Comparison of ENCODE assay signal across 13 mouse cellular contexts in genomic region chr4:101438271-101438670, GRCm38 (mm10). TPM values are rescaled to one million over a fixed set of nuclear protein-coding genes. Genes with fewer than 3 reads are reported as not detected.
DNase-seq lines count a peak whose midpoint lies in the region; ATAC-seq and TF ChIP-seq lines count a peak whose summit lies in the region.
"Had no signal": no experiment of that assay in that cellular context is flagged by ENCODE, and none has a peak within 500 bp of the region (broad histone marks: within the 10 kb centered on the region; RNA-seq: fewer than 3 reads in every experiment).

No protein-coding gene starts in this region.

- H3K27ac ChIP-seq in left cerebral cortex, adult 2 months, result peak overlapping the region; percentile 4; the same call in 1 of the 2 replicates
- peak overlapping the region; percentile 78 to 94 for H3K27ac ChIP-seq in heart, embryonic 14.5 days (replicated peaks in 1 of 2; ENCODE audit: control insufficient read depth in 1 of 2, insufficient read depth in 1 of 2, low read depth in 2 of 2, low read length in 2 of 2)
- H3K27ac ChIP-seq: embryonic facial prominence, embryonic 12.5 days had no signal

- TF ChIP-seq CTCF in left cerebral cortex, adult 2 months (IDR thresholded peaks at IDR 0.05), result no peak

- ATAC-seq in heart, embryonic 14.5 days (ENCODE audit: insufficient number of reproducible peaks, insufficient read depth, low FRiP score, low read depth), result peak; percentile 31; the same call in 1 of the 2 replicates
- ATAC-seq in inflammation-experienced regulatory T-cells, adult 6 months, result no peak
- ATAC-seq: CD4-positive, CD25-positive, alpha-beta regulatory T cell, adult 4 months had no signal

- no peaks in the 10 kb centered on the region for H3K27me3 ChIP-seq in heart, embryonic 14.5 days (ENCODE audit: control insufficient read depth, insufficient read depth, low read length)
- H3K27me3 ChIP-seq: embryonic facial prominence, embryonic 12.5 days had no signal

- H3K4me2 ChIP-seq in heart, embryonic 14.5 days (ENCODE audit: low read length), result peak overlapping the region; percentile 54
- H3K4me2 ChIP-seq: embryonic facial prominence, embryonic 12.5 days had no signal

- no peak overlapping the region for H3K4me3 ChIP-seq in left cerebral cortex, adult 2 months
- H3K4me3 ChIP-seq in heart, embryonic 14.5 days (ENCODE audit: control insufficient read depth in 1 of 2, insufficient read depth in 1 of 2, low read depth in 1 of 2, low read length in 2 of 2), result no peak overlapping the region
- H3K4me3 ChIP-seq: embryonic facial prominence, embryonic 12.5 days had no signal

- H3K36me3 ChIP-seq in heart, embryonic 14.5 days (ENCODE audit: control insufficient read depth, insufficient read depth, low read length), result peaks cover 6% of the 10 kb centered on the region; the same call in 1 of the 2 replicates
- H3K36me3 ChIP-seq: embryonic facial prominence, embryonic 12.5 days had no signal

- peaks cover 37 to 57% of the 10 kb centered on the region in 2 experiments for H3K4me1 ChIP-seq in heart, embryonic 14.5 days (ENCODE audit: control insufficient read depth in 2 of 2, insufficient read depth in 2 of 2, low read length in 2 of 2)

- intact Hi-C loops in left cerebral cortex, adult 2 months (cut with DNase I), result no loop called here
- intact Hi-C loops in left cerebral cortex, postnatal 36 days (cut with DNase I), result no loop called here

- no peak for DNase-seq in left cerebral cortex, adult 2 months (ENCODE audit: extremely low spot score in 1 of 2, low spot score in 2 of 2)
- DNase-seq in left cerebral cortex, postnatal 36 days (ENCODE audit: low spot score in 2 of 2), result no peak
- peak; percentile 75 to 81 for DNase-seq in cerebellum, postnatal 25 days
- DNase-seq in lung, postnatal 10 days, result peak; percentile 9
- DNase-seq in retina, embryonic 14.5 days (ENCODE audit: low spot score), result no peak
- DNase-seq in ovary, postnatal 36 days (ENCODE audit: low spot score), result no peak
- DNase-seq: kidney, postnatal 36 days; liver; right cerebral cortex, adult 18-20 months had no signal

- peak overlapping the region; percentile 35; the same call in 1 of the 2 replicates for H3K9ac ChIP-seq in heart, embryonic 14.5 days (ENCODE audit: low read length)
- H3K9ac ChIP-seq: embryonic facial prominence, embryonic 12.5 days had no signal

- H3K9me3 ChIP-seq in heart, embryonic 14.5 days (ENCODE audit: control insufficient read depth, low read length), result no peaks in the 10 kb centered on the region
- H3K9me3 ChIP-seq: embryonic facial prominence, embryonic 12.5 days had no signal

- WGBS in heart, embryonic 14.5 days, result 8% methylated on average over 8 of the region's 8 CpGs

RNA-seq across cellular contexts. Expression of gene Ak4, which starts 19.2 kb away (rescaled TPM):
- total RNA-seq in left cerebral cortex, adult 2 months (2021), result 10 to 100 TPM; 30.0 to 46.1 TPM
- 10 to 100 TPM; 34.2 to 40.7 TPM for total RNA-seq in left cerebral cortex, postnatal 36 days (2021)
- 7.7 and 8.3 TPM in 2 replicates for polyA plus RNA-seq in heart, embryonic 14.5 days (2014; fragmentation: Nextera tagmentation; extraction: Ambion mirVana)
- polyA plus RNA-seq in inflammation-experienced regulatory T-cells, adult 6 months (2017; shearing (Covaris generic)), result under 1 TPM in 1 of 3 experiments, not detected in 2; 0.08 TPM

RNA-seq across cellular contexts. Expression of gene Dnajc6, which starts 58.2 kb away (rescaled TPM):
- total RNA-seq in left cerebral cortex, adult 2 months (2021), result 100 to 1,000 TPM; 291 to 320 TPM
- total RNA-seq in left cerebral cortex, postnatal 36 days (2021), result 100 to 1,000 TPM; 304 to 330 TPM
- 0.24 and 0.70 TPM in 2 replicates for polyA plus RNA-seq in heart, embryonic 14.5 days (2014; fragmentation: Nextera tagmentation; extraction: Ambion mirVana)
- polyA plus RNA-seq in inflammation-experienced regulatory T-cells, adult 6 months (2017; shearing (Covaris generic)), result 1 to 10 TPM; 2.6 to 3.2 (median 2.8) TPM

Comparison
In these comparisons a context has a peak if more than half of its experiments do, and no peak if none do; other contexts are left out.
1. DNase-seq: peak in cerebellum, postnatal 25 days (2 of 2) and lung, postnatal 10 days (single experiment); none in left cerebral cortex, adult 2 months (0 of 2), left cerebral cortex, postnatal 36 days (0 of 2), retina, embryonic 14.5 days (single experiment) and ovary, postnatal 36 days (single experiment).